Mouse (Mus musculus): ENCODE results near the gene Fam129c. TPM values are rescaled to one million over a fixed set of nuclear protein-coding genes. Genes with fewer than 3 reads are reported as not detected.

Fam129c gene
- polyA plus RNA-seq, 1 experiment from 2014 or later: 3.6 TPM

DNA sequence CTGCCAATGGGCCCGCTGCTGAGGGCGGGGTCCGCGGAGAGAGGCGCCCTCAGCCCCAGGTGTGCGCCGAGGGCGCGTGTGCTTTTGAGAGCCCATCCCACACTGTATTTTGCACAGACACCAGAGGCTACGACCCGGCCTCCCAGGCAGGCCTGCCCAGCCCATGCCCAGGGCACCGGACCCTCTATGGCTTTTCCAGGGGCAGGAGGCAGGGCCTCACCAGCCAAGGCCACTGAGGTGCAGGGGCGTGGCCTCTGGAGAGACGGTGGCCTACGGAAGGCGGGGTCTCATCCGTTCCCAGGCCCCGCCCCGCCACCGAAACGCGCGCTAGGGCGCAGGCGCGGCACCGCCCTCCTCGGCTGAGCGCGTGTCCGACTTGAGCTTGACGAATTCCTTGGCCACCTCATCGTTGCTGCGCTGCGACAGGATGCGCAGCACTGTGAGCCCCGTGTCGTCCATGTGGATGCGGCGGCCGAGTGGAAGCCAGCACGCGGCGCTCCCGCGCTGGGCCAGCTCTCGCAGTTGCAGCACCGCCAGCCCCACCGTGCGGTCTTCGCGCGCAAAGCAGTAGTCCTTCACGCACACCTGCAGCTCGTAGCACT is 31.7 kb downstream of the Fam129c start:
- H3K27me3 ChIP-seq (ENCODE audit: control insufficient read depth, insufficient read depth, low read length): peaks cover 21% of the 10 kb centered on the region
- H3K36me3 ChIP-seq (ENCODE audit: control insufficient read depth, insufficient read depth, low read length): peaks cover 2% of the 10 kb centered on the region; the same call in 1 of the 2 replicates
- peak overlapping the region; percentile 85 for H3K4me2 ChIP-seq (ENCODE audit: low read depth)
- H3K27ac ChIP-seq (ENCODE audit: low read depth, low read length): no peak overlapping the region
- peak overlapping the region; percentile 43 for H3K4me3 ChIP-seq (ENCODE audit: low read depth, low read length)
- DNase-seq (ENCODE audit: low spot score) (peak; percentile 97), ATAC-seq (ENCODE audit: insufficient read depth, low FRiP score, low TSS enrichment) (peak; percentile 89)
- WGBS: under 1% methylated on average over 53 of the region's 55 CpGs
- H3K9me3 ChIP-seq (ENCODE audit: control insufficient read depth, low read length): peaks cover 7% of the 10 kb centered on the region
- peaks cover 9% of the 10 kb centered on the region for H3K4me1 ChIP-seq (ENCODE audit: control insufficient read depth, insufficient read depth, low read length)
- peak overlapping the region; percentile 62 for H3K9ac ChIP-seq (ENCODE audit: low read length)

DNA sequence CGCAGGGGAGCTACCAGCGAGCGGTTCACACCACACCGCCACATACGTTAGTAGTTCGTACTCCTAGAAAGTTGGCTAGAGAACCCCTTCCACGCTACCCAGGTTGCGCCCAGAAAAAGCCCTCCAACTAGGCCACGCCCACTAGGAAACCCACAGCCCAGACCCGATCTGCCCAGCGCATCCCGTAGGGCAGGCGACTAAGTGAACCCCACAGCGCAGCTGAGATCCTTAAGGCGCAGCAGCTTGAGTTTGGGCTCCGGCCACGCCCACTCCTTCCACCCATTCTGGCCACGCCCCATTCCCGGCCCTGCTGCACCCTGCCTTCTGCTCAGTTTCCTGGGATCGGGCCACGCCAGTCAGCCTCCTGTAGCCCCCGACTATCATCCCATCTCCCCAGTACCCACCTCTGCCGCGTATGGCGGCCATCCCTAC is 32.3 kb downstream of the Fam129c start:
- H3K27ac ChIP-seq (ENCODE audit: low read depth, low read length): no peak overlapping the region
- peak overlapping the region; percentile 44; the same call in 1 of the 2 replicates for H3K9ac ChIP-seq (ENCODE audit: low read length)
- peaks cover 9% of the 10 kb centered on the region for H3K4me1 ChIP-seq (ENCODE audit: control insufficient read depth, insufficient read depth, low read length)
- WGBS: 2% methylated on average over 25 of the region's 25 CpGs
- peaks cover 22% of the 10 kb centered on the region for H3K27me3 ChIP-seq (ENCODE audit: control insufficient read depth, insufficient read depth, low read length)
- DNase-seq (ENCODE audit: low spot score) (peak; percentile 65), ATAC-seq (ENCODE audit: insufficient read depth, low FRiP score, low TSS enrichment) (peak; percentile 28)
- peaks cover 2% of the 10 kb centered on the region; the same call in 1 of the 2 replicates for H3K36me3 ChIP-seq (ENCODE audit: control insufficient read depth, insufficient read depth, low read length)
- peak overlapping the region; percentile 43 for H3K4me3 ChIP-seq (ENCODE audit: low read depth, low read length)
- peaks cover 7% of the 10 kb centered on the region for H3K9me3 ChIP-seq (ENCODE audit: control insufficient read depth, low read length)
- H3K4me2 ChIP-seq (ENCODE audit: low read depth): peak overlapping the region; percentile 85

DNA sequence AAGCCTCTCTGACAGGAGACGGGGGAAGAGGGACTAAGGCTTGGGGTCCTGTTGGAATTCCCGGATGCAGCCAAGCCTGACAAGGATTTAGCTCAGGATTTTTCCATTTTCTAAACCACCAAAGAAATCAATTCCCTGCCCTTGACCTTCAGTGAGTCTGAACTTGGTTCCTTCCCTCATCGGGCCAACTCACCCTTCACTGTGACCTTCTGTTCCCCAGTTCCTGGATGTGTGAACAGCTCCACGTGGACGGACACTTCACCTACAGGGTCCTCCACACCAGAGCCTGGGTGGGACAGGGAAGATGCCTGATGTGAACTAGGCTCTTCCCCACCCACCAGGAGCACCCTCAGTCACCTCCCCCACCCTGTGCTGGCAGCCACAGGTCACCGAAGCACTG is 33.3 kb downstream of the Fam129c start:
- peaks cover 25% of the 10 kb centered on the region for H3K27me3 ChIP-seq (ENCODE audit: control insufficient read depth, insufficient read depth, low read length)
- no peak overlapping the region for H3K4me3 ChIP-seq (ENCODE audit: low read depth, low read length)
- DNase-seq (ENCODE audit: low spot score): no peak
- H3K4me1 ChIP-seq (ENCODE audit: control insufficient read depth, insufficient read depth, low read length): peaks cover 9% of the 10 kb centered on the region
- ATAC-seq (ENCODE audit: insufficient read depth, low FRiP score, low TSS enrichment): no peak
- no peak overlapping the region for H3K27ac ChIP-seq (ENCODE audit: low read depth, low read length)
- peaks cover 2% of the 10 kb centered on the region; the same call in 1 of the 2 replicates for H3K36me3 ChIP-seq (ENCODE audit: control insufficient read depth, insufficient read depth, low read length)
- WGBS: 90% methylated on average over 6 of the region's 6 CpGs
- H3K9ac ChIP-seq (ENCODE audit: low read length): no peak overlapping the region
- peaks cover 7% of the 10 kb centered on the region for H3K9me3 ChIP-seq (ENCODE audit: control insufficient read depth, low read length)
- no peak overlapping the region for H3K4me2 ChIP-seq (ENCODE audit: low read depth)

DNA sequence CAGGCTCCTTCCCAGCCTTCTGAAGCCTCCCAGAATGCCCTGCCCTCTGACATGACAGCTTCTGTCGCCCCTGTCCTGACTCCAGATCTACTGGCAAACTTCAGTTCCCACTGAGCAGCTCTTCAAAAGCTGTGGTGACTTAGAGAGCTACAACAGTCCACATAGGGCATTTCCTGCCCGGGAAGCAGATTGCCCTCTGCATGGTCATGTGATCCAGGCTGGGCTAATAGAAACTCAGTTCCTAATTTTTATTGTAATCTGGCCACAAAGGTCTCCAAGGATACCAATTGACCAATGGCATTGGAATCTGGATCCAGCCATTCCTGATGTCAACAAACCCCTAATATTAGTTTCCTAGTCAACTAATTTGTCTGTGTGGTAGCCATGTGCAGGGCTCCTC is 34.4 kb downstream of the Fam129c start:
- peaks cover 2% of the 10 kb centered on the region; the same call in 1 of the 2 replicates for H3K36me3 ChIP-seq (ENCODE audit: control insufficient read depth, insufficient read depth, low read length)
- 50% methylated on average over 2 of the region's 2 CpGs for WGBS
- H3K27me3 ChIP-seq (ENCODE audit: control insufficient read depth, insufficient read depth, low read length): peaks cover 25% of the 10 kb centered on the region
- ATAC-seq (ENCODE audit: insufficient read depth, low FRiP score, low TSS enrichment): no peak
- no peak overlapping the region for H3K4me3 ChIP-seq (ENCODE audit: low read depth, low read length)
- no peak overlapping the region for H3K9ac ChIP-seq (ENCODE audit: low read length)
- DNase-seq (ENCODE audit: low spot score): no peak
- H3K4me1 ChIP-seq (ENCODE audit: control insufficient read depth, insufficient read depth, low read length): peaks cover 9% of the 10 kb centered on the region
- peaks cover 7% of the 10 kb centered on the region for H3K9me3 ChIP-seq (ENCODE audit: control insufficient read depth, low read length)
- no peak overlapping the region for H3K27ac ChIP-seq (ENCODE audit: low read depth, low read length)
- H3K4me2 ChIP-seq (ENCODE audit: low read depth): no peak overlapping the region

DNA sequence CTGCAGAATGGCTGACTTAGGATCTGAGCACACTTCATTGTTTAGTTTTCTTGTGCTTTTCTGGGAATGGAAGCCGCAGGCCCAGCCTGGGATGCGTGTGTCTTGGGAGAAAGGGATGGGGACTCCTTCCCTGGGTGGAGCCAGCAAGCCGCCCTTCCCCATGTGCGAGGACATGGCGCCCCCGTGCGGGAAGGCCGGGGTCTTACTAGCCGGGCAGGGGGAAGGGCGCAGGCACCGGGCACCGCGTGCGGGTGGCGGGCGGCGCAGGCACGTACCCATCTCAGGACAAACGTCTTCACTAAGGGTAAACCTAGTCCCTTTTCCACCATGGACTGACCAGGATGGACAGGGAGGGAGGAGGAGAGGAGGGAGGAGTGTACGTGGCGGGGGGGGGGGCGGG is 35.7 kb downstream of the Fam129c start:
- Histone ChIP-seq H3K36me3 (ENCODE audit: control insufficient read depth, insufficient read depth, low read length) (peaks cover 2% of the 10 kb centered on the region; the same call in 1 of the 2 replicates), H3K9ac (ENCODE audit: low read length) (no peak overlapping the region), H3K4me3 (ENCODE audit: low read depth, low read length) (no peak overlapping the region), H3K4me1 (ENCODE audit: control insufficient read depth, insufficient read depth, low read length) (peaks cover 9% of the 10 kb centered on the region), H3K9me3 (ENCODE audit: control insufficient read depth, low read length) (peaks cover 7% of the 10 kb centered on the region), H3K27me3 (ENCODE audit: control insufficient read depth, insufficient read depth, low read length) (peaks cover 25% of the 10 kb centered on the region), H3K27ac (ENCODE audit: low read depth, low read length) (no peak overlapping the region), H3K4me2 (ENCODE audit: low read depth) (no peak overlapping the region)
- no peak for DNase-seq (ENCODE audit: low spot score)
- WGBS: 11% methylated on average over 19 of the region's 22 CpGs
- ATAC-seq (ENCODE audit: insufficient read depth, low FRiP score, low TSS enrichment): no peak

DNA sequence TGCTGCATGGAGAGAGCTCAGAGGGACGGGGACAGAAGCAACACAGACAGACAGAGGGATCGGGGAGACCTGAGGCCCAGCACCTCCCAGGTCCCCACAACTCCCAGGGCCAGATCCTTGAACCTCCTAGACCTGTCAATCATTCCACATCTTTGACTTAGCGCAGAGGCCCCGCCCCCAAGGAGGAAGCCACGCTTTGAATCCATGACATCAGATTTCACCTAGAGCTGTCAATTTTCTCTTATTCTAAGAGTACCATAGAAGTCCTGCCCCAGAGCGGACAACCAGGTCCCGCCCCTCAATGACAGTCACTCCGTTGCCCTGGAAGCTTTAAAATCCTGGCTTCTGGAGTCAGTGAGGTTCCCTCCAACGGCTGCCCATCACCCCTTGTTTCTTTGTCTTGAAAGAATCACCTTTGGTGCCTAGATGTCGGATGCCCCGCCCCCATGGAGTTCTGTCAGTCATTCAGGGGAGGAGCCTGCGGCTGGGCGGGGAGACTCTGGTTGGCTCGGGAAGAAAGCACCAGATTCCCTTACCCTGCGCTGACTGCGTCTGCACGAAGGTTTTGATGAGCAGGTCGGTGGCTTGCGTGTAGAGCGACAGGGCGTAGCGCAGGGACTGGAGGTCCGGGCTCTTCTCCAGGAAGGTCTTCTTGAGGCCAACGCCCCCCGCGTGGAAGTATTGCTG is 36.7 kb downstream of the Fam129c start:
- peaks cover 7% of the 10 kb centered on the region for H3K9me3 ChIP-seq (ENCODE audit: control insufficient read depth, low read length)
- peaks cover 2% of the 10 kb centered on the region; the same call in 1 of the 2 replicates for H3K36me3 ChIP-seq (ENCODE audit: control insufficient read depth, insufficient read depth, low read length)
- no peak overlapping the region for H3K4me3 ChIP-seq (ENCODE audit: low read depth, low read length)
- peak overlapping the region; percentile 25 for H3K4me2 ChIP-seq (ENCODE audit: low read depth)
- 2% methylated on average over 26 of the region's 26 CpGs for WGBS
- DNase-seq (ENCODE audit: low spot score): peak; percentile 74
- peaks cover 9% of the 10 kb centered on the region for H3K4me1 ChIP-seq (ENCODE audit: control insufficient read depth, insufficient read depth, low read length)
- ATAC-seq (ENCODE audit: insufficient read depth, low FRiP score, low TSS enrichment): 0 out of 2 replicates have a peak, but pooled peaks have one; percentile 12
- peaks cover 25% of the 10 kb centered on the region for H3K27me3 ChIP-seq (ENCODE audit: control insufficient read depth, insufficient read depth, low read length)
- peak overlapping the region; percentile 15; the same call in 1 of the 2 replicates for H3K9ac ChIP-seq (ENCODE audit: low read length)
- H3K27ac ChIP-seq (ENCODE audit: low read depth, low read length): no peak overlapping the region

DNA sequence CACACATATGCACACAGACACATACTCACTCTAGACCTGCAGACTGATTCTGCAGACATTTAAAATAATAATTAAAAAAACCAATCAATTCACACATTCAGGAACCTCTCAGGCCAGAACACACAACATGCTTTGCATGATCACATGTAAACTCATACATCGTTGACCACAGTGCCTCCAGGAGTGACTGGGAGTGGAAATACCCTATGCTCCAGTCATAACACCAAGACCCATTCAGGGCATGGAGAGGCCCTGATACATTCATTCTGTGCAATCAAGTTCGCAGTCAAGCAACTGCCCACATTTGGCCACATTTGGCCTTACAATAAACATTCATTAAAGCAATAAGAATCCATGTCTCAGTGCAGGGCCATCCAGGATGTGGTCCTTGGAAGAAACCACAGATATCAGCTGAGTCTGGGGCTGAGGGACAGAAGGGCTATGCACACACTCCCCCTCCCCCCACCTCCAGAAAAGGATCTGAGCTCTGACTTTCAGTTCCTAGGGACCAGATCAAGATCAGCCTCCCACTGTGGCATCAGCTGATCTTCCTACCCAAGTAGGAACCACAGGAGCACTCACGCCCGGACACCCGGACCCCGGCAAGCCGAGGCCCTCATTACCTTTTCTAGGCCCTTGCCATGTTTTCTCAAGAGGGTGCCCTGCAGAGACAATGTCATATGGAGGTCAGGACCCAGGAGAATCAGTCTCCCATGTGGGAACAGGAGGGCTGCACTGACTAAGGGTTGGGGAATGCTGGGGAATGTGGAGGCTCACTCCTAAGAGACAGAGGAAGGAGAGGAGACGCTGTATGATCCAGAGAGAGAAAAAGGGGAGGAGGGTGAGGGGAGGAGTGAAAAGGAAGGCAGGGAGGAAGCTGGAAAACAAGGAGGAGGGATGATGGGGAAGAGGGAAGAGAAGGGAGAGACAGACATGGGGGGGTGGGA is 40.0 kb downstream of the Fam129c start:
- H3K4me3 ChIP-seq (ENCODE audit: low read depth, low read length): no peak overlapping the region
- H3K9ac ChIP-seq (ENCODE audit: low read length): no peak overlapping the region
- ATAC-seq (ENCODE audit: insufficient read depth, low FRiP score, low TSS enrichment): no peak
- DNase-seq (ENCODE audit: low spot score): no peak
- no peak overlapping the region for H3K27ac ChIP-seq (ENCODE audit: low read depth, low read length)
- H3K4me1 ChIP-seq (ENCODE audit: control insufficient read depth, insufficient read depth, low read length): no peaks in the 10 kb centered on the region
- peaks cover 2% of the 10 kb centered on the region; the same call in 1 of the 2 replicates for H3K36me3 ChIP-seq (ENCODE audit: control insufficient read depth, insufficient read depth, low read length)
- H3K9me3 ChIP-seq (ENCODE audit: control insufficient read depth, low read length): peaks cover 7% of the 10 kb centered on the region
- H3K4me2 ChIP-seq (ENCODE audit: low read depth): no peak overlapping the region
- 64% methylated on average over 8 of the region's 8 CpGs for WGBS
- peaks cover 14% of the 10 kb centered on the region for H3K27me3 ChIP-seq (ENCODE audit: control insufficient read depth, insufficient read depth, low read length)

DNA sequence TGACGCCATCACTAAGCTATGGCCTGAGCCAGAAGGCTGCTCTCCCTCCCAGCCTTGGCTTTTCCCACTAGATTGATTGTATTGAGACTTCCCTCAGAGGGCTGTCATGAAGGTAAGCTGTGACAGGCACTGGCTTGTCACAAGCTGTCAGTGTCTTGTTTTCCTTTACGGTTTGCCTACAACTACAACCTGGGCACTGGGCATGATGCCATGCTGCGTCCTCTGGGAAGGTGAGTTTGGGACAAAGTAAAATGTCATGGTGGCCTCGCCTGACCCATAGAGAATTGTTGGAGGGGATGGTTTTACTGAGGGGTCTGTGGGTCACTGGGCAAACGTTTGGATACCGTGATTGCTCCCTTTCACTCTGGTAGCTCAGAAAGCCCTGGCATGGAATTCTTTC is 40.9 kb downstream of the Fam129c start:
- Histone ChIP-seq H3K4me2 (ENCODE audit: low read depth) (no peak overlapping the region), H3K27me3 (ENCODE audit: control insufficient read depth, insufficient read depth, low read length) (peaks cover 11% of the 10 kb centered on the region), H3K36me3 (ENCODE audit: control insufficient read depth, insufficient read depth, low read length) (peaks cover 2% of the 10 kb centered on the region; the same call in 1 of the 2 replicates), H3K4me3 (ENCODE audit: low read depth, low read length) (no peak overlapping the region), H3K9ac (ENCODE audit: low read length) (no peak overlapping the region), H3K9me3 (ENCODE audit: control insufficient read depth, low read length) (no peaks in the 10 kb centered on the region), H3K27ac (ENCODE audit: low read depth, low read length) (no peak overlapping the region), H3K4me1 (ENCODE audit: control insufficient read depth, insufficient read depth, low read length) (no peaks in the 10 kb centered on the region)
- WGBS: 73% methylated on average over 6 of the region's 6 CpGs
- DNase-seq (ENCODE audit: low spot score) (no peak), ATAC-seq (ENCODE audit: insufficient read depth, low FRiP score, low TSS enrichment) (no peak)

Measured in neural tube, embryonic 11.5 days (tissue).